Mouse (Mus musculus): ENCODE data around the gene Pprc1.

Gene Pprc1

DNA sequence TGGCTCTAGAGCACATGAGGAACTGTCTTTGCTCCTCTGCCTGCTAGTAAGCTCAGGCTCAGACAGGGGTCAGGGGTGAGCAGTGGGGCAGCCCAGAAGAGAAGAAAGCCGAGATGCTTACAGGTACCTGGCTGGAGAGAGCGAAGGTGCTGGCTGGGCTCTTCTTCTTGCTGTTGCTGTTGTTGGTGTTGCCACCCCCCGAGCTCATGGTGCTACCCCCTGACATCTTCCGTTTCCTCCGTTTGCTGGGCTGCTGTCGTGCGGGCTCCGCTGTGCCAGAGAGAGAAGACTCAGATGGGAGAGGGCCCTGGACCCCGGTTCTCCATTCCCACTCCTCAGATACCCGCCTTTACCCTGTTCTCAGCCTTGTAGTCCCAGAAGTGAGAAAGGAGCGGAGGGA lies 10.8 kb upstream of the Pprc1 start:
- no peak for DNase-seq (ENCODE audit: low spot score)

DNA sequence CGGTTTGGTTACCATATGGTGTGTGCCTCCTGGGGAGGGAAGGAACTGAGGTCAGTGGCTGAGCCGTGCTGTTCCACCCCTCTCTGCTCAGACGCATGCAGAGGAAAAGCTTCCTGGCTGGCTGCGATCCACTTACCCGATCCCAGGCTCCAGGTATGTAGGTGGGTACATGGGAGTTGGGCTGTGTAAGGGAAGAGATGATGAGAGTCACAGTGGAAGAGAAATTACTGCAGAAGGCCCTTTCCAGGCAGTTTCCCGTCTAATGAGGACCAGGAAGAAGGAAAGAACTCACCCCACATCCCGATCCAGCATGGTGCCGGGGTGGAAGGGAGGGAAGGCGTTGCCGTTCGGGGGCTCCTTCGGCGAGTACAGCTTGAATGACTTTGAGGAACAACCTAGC lies 8.7 kb upstream of the Pprc1 start:
- no peak for DNase-seq (ENCODE audit: low spot score)

DNA sequence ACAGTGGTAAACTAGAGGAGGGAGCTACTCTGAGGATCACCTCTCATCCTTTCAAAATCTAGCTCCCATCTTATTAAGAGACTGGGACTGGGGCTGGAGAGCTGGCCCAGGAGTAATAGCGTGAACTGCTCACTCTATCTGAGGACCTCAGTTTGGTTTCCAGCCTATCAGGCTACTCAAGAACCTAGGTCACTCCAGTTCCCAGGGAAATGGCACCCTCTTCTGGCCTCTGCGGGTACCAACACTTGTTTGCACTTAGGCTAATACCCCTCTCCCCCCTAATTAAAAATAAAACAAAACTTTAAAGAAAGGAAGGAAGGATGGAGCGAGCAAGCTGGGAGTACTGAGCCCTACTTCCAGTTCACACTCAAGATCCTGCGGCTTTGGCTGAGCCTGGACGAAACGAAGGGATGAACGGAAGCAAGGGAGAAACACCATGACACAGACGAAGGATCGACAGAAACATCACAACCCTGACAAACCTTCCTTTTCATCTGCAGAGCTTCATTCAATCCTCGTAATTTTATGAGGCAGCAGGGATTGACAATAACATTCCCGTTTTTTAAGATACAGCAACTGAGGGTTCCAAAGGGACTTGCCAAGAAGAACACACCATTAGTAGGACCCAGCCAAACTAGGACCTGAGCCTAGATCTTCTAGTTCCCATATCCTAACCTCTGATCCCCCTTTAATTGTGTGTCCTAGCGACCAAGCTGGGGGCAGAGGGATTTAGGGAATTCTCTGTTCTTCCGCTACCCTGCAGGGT lies 8.0 kb upstream of the Pprc1 start:
- DNase-seq (ENCODE audit: low spot score): peak; percentile 34

DNA sequence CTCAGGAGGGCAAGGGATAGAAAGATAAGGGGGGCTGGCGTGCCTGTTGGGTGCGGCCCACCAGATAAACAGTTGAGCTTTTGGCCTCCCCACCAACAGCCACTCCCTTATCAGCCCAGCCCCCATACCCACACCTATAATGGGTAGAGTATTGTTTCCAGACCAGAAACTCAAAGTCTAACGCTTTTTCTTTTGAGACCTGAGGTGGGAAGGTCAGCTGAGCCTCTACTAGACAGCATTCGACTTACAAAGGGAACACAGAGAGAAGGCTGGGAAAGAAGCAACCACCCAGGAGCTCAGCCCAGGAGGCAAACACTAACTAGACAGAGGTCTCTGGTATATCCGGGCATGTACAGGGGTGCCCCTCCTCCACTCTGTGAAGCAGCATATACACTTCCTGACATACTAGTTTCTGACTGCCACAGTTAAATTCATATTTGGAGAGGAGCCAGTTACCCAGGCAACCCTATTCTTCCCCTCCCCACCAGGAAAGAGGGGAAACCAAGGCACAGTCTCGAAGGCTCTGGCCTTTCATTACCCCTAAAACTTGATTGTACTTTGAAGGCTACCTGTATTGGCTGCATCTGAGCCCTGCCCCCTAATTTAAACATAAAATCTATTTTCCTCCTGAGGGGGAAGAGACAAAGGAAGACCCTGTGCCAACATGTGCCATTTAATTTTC lies 7.3 kb upstream of the Pprc1 start:
- DNase-seq (ENCODE audit: low spot score): peak; percentile 40

DNA sequence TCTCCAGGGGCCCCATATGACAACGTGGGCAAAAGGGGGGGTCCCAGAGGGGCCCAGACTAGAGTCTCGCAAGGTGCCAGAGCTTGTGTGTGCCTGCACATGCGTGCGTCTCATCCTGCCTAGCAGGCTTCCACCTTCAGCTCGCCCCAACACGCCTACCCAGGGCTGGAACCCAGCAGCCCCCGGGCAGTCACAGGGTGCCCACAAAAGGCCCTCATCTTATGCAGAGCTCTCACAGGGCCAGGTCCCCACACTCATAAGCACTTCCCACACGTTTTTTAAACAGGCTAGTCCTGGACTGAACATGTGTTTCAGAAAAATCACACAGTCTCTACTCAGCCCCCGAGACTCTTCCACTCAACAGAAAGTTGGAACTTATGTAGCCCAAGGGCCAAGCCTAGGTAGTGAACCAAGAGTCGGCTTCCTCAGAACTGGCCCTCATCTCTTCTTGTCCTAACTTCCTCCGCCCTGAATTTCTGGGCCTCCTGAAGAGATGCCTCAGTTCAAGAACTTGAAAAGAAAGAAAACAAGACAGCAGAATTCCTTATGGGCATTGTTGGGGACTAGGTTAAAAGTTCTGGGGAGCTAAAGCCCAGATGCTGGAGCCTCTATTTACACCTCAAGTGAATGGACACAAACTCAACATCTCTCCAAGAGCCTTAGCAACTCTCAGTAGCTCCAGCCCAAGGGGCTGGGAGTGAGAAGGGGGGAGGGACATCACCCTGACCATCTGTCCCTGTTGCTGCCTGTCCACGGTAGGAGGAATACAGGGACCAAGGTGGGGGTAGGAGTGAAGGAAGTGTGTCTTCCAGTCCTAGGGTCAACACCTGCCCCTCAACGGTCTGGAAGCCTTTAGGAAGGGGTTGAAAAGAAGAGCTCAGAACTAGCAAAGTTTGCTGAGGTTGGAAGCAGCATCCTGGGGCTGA lies 6.5 kb upstream of the Pprc1 start:
- DNase-seq (ENCODE audit: low spot score): no peak

- no peak for DNase-seq (ENCODE audit: low spot score)
Measured at GRCm38 (mm10) chr19:46038851-46039260, 5.8 kb upstream of the Pprc1 start.

GRCm38 (mm10) chr19:46039478-46039877 lies 5.2 kb upstream of the Pprc1 start:
- peak; percentile 86 for DNase-seq (ENCODE audit: low spot score)

GRCm38 (mm10) chr19:46040149-46040902 lies 4.4 kb upstream of the Pprc1 start:
- DNase-seq (ENCODE audit: low spot score): no peak

DNA sequence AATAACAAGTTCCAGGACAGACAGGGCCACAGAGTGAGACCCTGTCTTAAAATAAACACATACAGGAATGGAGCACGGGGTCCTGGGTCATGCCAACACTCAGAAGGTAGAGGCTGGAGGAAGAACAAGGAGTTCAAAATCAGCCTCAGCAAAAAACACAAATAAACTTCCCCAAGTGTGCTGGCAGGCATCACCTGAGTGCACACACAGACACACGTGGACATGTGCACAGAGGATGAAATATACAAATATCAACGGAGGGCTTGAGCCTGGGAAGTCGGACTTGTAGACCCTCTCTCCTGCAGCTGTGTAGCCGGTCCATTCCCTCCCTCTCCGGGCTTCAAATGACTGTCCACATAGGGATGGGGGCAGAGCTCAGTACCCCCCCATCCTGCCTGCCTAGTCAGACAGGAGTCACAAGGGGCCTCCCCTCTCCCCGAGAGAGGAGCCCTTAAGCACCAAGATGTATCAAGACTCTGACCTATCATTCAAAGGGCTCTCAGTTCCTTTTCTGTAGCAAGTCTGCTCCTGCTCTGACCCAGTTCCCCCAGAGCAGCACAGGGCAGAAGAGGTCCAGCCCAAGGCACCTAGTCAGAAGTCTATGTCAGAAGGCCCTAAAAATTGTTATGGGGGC lies 3.3 kb upstream of the Pprc1 start:
- no peak for DNase-seq (ENCODE audit: low spot score)

DNA sequence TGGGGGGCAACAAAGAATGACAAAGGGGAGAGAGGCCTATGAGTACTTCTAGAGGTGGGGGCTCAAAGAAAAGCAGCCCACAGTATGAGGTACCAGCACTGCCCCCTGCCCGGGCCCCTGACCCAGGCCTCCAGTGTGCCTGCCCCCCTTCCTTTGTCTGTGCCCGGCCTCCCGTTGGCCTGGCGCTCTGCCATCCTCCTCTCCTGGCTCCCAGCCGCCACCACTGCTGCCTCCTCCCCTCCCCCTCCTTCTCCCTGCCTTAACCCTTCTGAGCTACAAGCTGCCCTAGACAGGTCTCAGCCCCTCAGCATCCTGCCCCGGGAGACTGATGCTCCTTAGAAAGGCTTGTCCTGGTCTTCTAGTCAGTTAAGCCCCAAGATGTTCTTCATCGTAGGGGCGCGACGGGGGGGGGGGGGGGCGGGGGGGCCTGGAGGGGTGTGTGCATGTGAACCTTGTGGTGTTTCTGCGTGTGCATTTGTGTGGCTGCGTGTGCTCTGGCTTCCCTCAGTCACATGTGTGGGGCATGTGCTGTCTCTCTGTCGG lies 2.7 kb upstream of the Pprc1 start:
- DNase-seq (ENCODE audit: low spot score): no peak

- no peak for DNase-seq (ENCODE audit: low spot score)
Measured at GRCm38 (mm10) chr19:46042476-46043011, 2.1 kb upstream of the Pprc1 start.

GRCm38 (mm10) chr19:46043380-46043779 lies 1.3 kb upstream of the Pprc1 start:
- no peak for DNase-seq (ENCODE audit: low spot score)

DNA sequence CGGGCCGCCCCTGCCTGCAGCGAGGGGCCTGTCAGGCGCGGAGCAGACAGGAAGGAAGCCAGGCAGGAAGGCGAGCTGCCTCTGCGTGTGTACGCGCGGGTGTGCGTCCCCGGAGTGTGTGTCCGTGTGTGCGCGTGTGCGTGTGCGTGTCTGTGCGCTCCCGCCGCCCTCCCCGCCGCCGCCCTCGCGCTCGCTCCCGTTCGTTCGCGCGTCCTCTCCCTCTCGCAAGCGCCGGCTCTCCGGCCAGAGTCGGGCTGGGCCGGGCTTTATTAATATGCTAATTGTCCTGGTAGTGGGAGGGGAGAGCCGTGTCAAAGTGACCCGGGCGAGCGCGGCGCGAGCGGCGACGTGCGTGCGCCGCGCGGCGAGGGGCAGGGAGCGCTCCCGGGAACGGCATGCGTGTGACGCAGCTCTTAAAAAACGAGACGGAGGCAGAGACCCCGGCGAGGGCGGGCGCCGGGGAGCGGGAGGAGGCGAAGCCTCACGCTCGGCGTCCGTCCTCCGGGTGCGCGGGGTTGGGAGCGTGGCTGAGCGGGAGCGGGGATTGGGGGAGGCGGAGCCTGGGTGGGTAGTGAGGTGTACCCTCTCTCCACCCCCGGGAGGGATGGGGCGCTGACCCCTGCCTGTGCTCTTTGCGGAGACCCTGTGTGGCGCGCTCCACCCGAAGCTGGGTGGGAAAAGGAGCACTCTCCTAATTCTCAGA lies 458 bp downstream of the Pprc1 start, which contains the start of gene Ldb1:
Gene Ldb1 (minus strand): TSS at position 222 of the 703 bp plus-strand sequence.
- DNase-seq (ENCODE audit: low spot score): peak; percentile 59

DNA sequence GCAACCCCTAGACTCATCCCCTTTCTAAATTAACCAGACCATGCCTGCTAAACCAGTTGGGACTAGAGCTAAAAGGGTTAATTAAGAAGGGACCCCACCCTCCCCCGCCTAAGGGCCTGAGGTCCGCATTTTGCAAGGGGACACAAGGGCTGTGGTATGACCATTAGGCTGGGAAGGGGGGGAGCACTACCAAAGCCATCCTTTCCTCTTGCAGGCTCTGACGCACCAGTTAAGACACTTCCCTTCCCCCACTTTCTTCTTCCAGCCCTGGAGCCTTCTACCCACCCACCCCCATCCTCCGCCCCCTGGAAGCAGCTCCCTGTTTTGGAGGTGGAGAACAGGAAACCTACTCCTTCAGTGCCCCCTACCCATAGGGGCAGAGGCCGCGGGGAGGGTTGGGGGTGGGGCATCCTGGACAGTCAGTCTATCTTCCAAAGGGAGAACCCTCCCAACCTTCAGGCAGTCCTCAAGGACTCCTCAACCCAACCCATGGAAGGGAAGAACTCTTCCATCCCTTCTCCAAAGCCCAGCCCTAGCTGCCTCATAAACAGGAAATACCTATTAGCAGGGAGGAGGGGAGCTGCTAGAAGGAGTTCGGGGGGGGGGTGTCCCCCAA lies 1.1 kb downstream of the Pprc1 start:
- no peak for DNase-seq (ENCODE audit: low spot score)

- no peak for DNase-seq (ENCODE audit: low spot score)
Measured at GRCm38 (mm10) chr19:46046621-46047025, 1.9 kb downstream of the Pprc1 start.

DNA sequence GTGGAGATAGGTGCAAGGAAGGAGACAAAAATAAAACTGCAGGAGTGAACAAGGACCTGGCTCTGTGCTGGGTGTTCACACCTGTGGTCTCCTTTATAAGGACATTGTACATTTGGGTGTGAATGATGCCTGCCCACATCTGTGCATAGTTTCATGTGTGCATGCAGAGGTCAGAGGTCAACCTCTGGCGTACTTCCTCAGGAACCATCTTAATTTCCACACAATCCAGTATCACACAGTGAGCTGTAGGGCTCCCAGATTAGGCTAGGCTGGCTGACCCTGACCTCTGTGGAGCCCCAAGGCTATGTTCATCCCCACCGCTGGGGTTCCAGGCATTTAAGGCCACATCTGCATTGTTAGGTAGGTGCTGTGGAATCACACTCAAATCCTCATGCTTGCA lies 2.7 kb downstream of the Pprc1 start:
- DNase-seq (ENCODE audit: low spot score): no peak

DNA sequence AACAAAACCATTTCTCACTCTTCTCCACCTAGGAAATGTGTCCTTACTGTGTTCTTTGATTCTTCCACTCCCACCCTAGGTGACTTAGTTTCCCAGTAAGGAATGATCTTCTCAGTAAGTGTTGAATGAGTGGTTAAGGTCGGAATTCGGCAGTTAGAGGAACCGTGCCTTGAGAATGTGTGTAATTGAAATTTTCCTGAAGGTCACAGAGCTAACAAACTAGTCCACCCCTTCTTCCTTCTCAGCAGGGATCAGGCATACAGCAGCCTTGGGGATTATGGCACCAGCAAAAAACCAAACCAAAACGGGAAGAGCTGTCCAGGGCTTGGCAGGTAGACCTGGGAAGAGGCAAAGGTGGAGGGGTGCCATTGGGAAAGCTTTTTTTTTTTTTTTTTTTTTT lies 4.4 kb downstream of the Pprc1 start:
- DNase-seq (ENCODE audit: low spot score): no peak

GRCm38 (mm10) chr19:46050462-46050861 lies 5.8 kb downstream of the Pprc1 start:
- DNase-seq (ENCODE audit: low spot score): no peak

DNA sequence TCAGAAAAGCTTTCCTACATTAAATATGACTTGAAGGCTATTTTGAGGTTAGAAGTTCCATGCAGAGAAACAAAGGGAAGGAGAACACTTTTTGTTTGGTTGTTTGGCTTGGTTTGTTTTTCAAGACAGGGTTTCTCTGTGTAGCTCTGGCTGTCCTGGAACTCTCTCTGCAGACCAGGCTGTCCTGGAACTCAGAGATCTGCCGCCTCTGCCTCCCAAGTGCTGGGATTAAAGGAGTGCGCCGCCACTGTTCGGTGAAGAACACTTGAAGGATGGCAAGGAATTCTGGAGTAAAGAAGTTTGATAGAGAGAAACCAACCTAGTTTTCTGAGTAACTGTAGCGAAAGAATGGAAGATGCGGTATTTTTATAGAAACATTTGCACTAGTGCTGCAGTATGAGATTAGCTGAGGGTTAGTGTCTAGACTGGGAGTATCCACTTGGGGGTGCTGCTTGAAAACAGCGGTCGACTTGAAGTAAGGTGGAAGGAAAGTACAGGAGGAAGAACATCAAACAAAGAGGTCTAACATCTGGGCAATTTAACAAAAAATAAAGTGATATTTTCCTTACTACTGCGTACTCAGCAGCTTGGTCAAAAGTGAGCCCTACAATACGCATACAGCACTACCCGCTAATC lies 11.2 kb downstream of the Pprc1 start:
- no peak for DNase-seq (ENCODE audit: low spot score)
